Mouse (Mus musculus) brain, adult 2 months (tissue): Measurements from ENCODE around the gene Cpped1.
A peak's percentile ranks its signal among the peaks of the same experiment; 100 is the strongest.

Experiments used
- DNase-seq: peaks from one replicate; pipeline ENCODE4 v3.0.0; 2011; ENCODE audit warnings: low read depth, low spot score

The Cpped1 gene

GRCm38 (mm10) chr16:11845309-11845708 lies 63.9 kb downstream of the Cpped1 start:
- no peak for DNase-seq

GRCm38 (mm10) chr16:11843441-11843840 lies 65.8 kb downstream of the Cpped1 start:
- no peak for DNase-seq

- DNase-seq = no peak
These were observed 75.8 kb downstream of the Cpped1 start for GRCm38 (mm10) chr16:11833474-11833873.

GRCm38 (mm10) chr16:11828816-11829215 lies 80.4 kb downstream of the Cpped1 start:
- DNase-seq = peak; percentile 59

- DNase-seq = peak; percentile 75
These were observed 84.4 kb downstream of the Cpped1 start for GRCm38 (mm10) chr16:11824833-11825232.

- no peak for DNase-seq
These were observed 84.9 kb downstream of the Cpped1 start for GRCm38 (mm10) chr16:11824385-11824784.

GRCm38 (mm10) chr16:11820791-11821190 lies 88.5 kb downstream of the Cpped1 start:
- DNase-seq = no peak

- peak; percentile 43 for DNase-seq
These were observed 94.2 kb downstream of the Cpped1 start for GRCm38 (mm10) chr16:11814935-11815650.

- DNase-seq = no peak
These were observed 97.1 kb downstream of the Cpped1 start for GRCm38 (mm10) chr16:11812119-11812518.

- DNase-seq = no peak
These were observed 99.6 kb downstream of the Cpped1 start for GRCm38 (mm10) chr16:11809615-11810014.

- peak; percentile 29 for DNase-seq
These were observed 107.2 kb downstream of the Cpped1 start for GRCm38 (mm10) chr16:11801960-11802539.

- no peak for DNase-seq
These were observed 113.3 kb downstream of the Cpped1 start for GRCm38 (mm10) chr16:11795758-11796460.

GRCm38 (mm10) chr16:11794628-11795027 lies 114.6 kb downstream of the Cpped1 start:
- DNase-seq = no peak

- DNase-seq = no peak
These were observed 115.9 kb downstream of the Cpped1 start for GRCm38 (mm10) chr16:11793391-11793790.

- DNase-seq = no peak
These were observed 118.8 kb downstream of the Cpped1 start for GRCm38 (mm10) chr16:11790476-11790875.

- DNase-seq = no peak
These were observed 123.4 kb downstream of the Cpped1 start for GRCm38 (mm10) chr16:11785806-11786205.

- DNase-seq = no peak
These were observed 124.9 kb downstream of the Cpped1 start for GRCm38 (mm10) chr16:11784354-11784753.

GRCm38 (mm10) chr16:11783337-11783736 lies 125.9 kb downstream of the Cpped1 start:
- DNase-seq = no peak

GRCm38 (mm10) chr16:11782082-11782481 lies 127.2 kb downstream of the Cpped1 start:
- DNase-seq = peak; percentile 54

- DNase-seq = peak; percentile 83
These were observed 130.4 kb downstream of the Cpped1 start for GRCm38 (mm10) chr16:11778715-11779460.

GRCm38 (mm10) chr16:11778191-11778590 lies 131.1 kb downstream of the Cpped1 start:
- peak; percentile 59 for DNase-seq

- DNase-seq = no peak
These were observed 132.7 kb downstream of the Cpped1 start for GRCm38 (mm10) chr16:11776528-11776927.
